Mouse (Mus musculus) liver, postnatal 0 days (tissue): ENCODE data around the gene Pnpo. TPM values are rescaled to one million over a fixed set of nuclear protein-coding genes. Genes with fewer than 3 reads are reported as not detected.

Experiments used
- ATAC-seq: fragments of 200-750 bp; cut with Nextera tagmentation; 2 replicates; pipeline ENCODE4 v1.8.0; 2017; ENCODE audit warnings: mild to moderate bottlenecking, moderate library complexity
- DNase-seq: peaks from one replicate; pipeline ENCODE4 v3.0.0-alpha.2; 2016
- H3K27ac ChIP-seq: fragments of 300-500 bp; sonication (generic); 2 replicates; pipeline ENCODE4 v1.5.1; 2014; ENCODE audit warnings: antibody characterized with exemption, moderate library complexity, mild to moderate bottlenecking, low read depth
- H3K27me3 ChIP-seq: fragments of 300-500 bp; sonication (generic); 2 replicates; pipeline ENCODE4 v1.6.1; 2014; ENCODE audit warnings: low read length, control low read depth, mixed read lengths; ENCODE audit not compliant: insufficient read depth
- H3K36me3 ChIP-seq: fragments of 300-500 bp; sonication (generic); replicated peaks from 2 replicates; pipeline ENCODE4 v1.6.1; 2014; ENCODE audit warnings: mild to moderate bottlenecking, control low read depth, low read length, moderate library complexity, mixed read lengths; ENCODE audit not compliant: insufficient read depth
- H3K4me1 ChIP-seq: fragments of 300-500 bp; sonication (generic); 2 replicates; pipeline ENCODE4 v1.6.1; 2014; ENCODE audit warnings: antibody characterized with exemption, mild to moderate bottlenecking, control low read depth; ENCODE audit not compliant: insufficient read depth
- H3K4me2 ChIP-seq: fragments of 300-500 bp; sonication (generic); 2 replicates; pipeline ENCODE4 v1.6.1; 2014; ENCODE audit warnings: low read depth, mild to moderate bottlenecking, low read length, moderate library complexity, mixed read lengths
- H3K4me3 ChIP-seq: fragments of 300-500 bp; sonication (generic); 2 replicates; pipeline ENCODE4 v1.5.1; 2014; ENCODE audit warnings: low read depth, low read length
- H3K9ac ChIP-seq: fragments of 300-500 bp; sonication (generic); replicated peaks from 2 replicates; pipeline ENCODE4 v1.6.1; 2014; ENCODE audit warnings: mild to moderate bottlenecking, moderate library complexity
- H3K9me3 ChIP-seq: fragments of 300-500 bp; sonication (generic); 2 replicates; pipeline ENCODE4 v1.6.1; 2016; ENCODE audit warnings: mild to moderate bottlenecking, control low read depth, low read length, mixed read lengths
- CTCF ChIP-seq: sonication (generic); IDR thresholded peaks from 2 replicates; pipeline ENCODE4 v1.5.1; 2016; ENCODE audit warnings: antibody characterized with exemption, low read depth
- EP300 ChIP-seq: IDR thresholded peaks from 2 replicates; pipeline ENCODE4 v1.6.1; 2016; ENCODE audit warnings: antibody characterized with exemption, low read depth, mild to moderate bottlenecking
- WGBS: fragments of 180-500 bp; shearing (Covaris S2); extraction: QIAGEN DNeasy Blood & Tissue Kit; methylation state at CpG from one replicate; pipeline ENCODE4 v1.1.7; 2014; ENCODE audit not compliant: insufficient replicate concordance; 5-methylcytosine and 5-hydroxymethylcytosine counted together
- polyA plus RNA-seq: library from polyadenylated mRNA; unstranded; fragments of >200 nt; fragmentation: Nextera tagmentation; extraction: Ambion mirVana; gene quantifications from 2 replicates; pipeline ENCODE4 v1.2.1, GENCODE M21; 2015

The Pnpo gene
- polyA plus RNA-seq, 1 experiment from 2014 or later = 273 TPM

DNA sequence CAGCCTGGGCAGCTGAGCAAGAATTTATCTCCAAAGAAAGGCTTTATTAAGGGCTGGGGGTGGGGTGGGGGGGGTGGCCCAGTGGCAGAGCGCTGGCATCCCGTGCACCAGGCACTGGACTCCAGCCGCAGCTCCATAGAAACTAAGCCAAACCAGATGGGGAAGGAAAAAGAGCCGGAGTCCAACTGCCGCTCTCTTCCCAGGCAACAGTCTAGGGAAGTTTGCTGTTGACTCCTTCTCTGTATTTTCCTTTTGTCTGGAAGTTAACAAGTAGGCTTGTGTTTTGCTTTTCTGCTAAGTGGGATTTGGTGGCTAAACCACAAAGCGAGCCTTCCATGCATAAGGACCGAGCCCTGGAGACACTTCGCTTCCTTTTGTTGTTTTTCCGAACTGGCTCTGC is 2.7 kb upstream of the Pnpo start:
- Histone ChIP-seq H3K36me3 (peaks cover 25% of the 10 kb centered on the region), H3K4me3 (peak overlapping the region; percentile 9; the same call in 1 of the 2 replicates), H3K27ac (peak overlapping the region; percentile 48), H3K9ac (peak overlapping the region; percentile 45), H3K4me2 (peak overlapping the region; percentile 91), H3K27me3 (no peaks in the 10 kb centered on the region), H3K9me3 (no peaks in the 10 kb centered on the region), H3K4me1 (peaks cover 56% of the 10 kb centered on the region)
- DNase-seq = no peak
- TF ChIP-seq CTCF (no peak), EP300 (no peak)
- no peak for ATAC-seq
- WGBS = 82% methylated on average over 9 of the region's 9 CpGs

GRCm38 (mm10) chr11:96944844-96945580 is 1.2 kb upstream of the Pnpo start:
- Histone ChIP-seq H3K27ac (peak overlapping the region; percentile 97), H3K27me3 (no peaks in the 10 kb centered on the region), H3K9me3 (no peaks in the 10 kb centered on the region), H3K4me1 (peaks cover 59% of the 10 kb centered on the region), H3K9ac (peak overlapping the region; percentile 84), H3K4me2 (peak overlapping the region; percentile 91), H3K36me3 (peaks cover 25% of the 10 kb centered on the region), H3K4me3 (peak overlapping the region; percentile 71)
- 32% methylated on average over 14 of the region's 14 CpGs for WGBS
- TF ChIP-seq CTCF (no peak), EP300 (no peak)
- no peak for ATAC-seq
- no peak for DNase-seq

GRCm38 (mm10) chr11:96941989-96942590 is 1.7 kb downstream of the Pnpo start:
- Histone ChIP-seq H3K4me3 (peak overlapping the region; percentile 71), H3K36me3 (peaks cover 42% of the 10 kb centered on the region), H3K4me2 (peak overlapping the region; percentile 91), H3K9ac (peak overlapping the region; percentile 84), H3K4me1 (peaks cover 60% of the 10 kb centered on the region), H3K27me3 (no peaks in the 10 kb centered on the region), H3K9me3 (no peaks in the 10 kb centered on the region), H3K27ac (peak overlapping the region; percentile 97)
- ATAC-seq (peak; percentile 21), DNase-seq (no peak)
- WGBS = 53% methylated on average over 6 of the region's 6 CpGs
- TF ChIP-seq EP300 (peak; percentile 95), CTCF (no peak)

DNA sequence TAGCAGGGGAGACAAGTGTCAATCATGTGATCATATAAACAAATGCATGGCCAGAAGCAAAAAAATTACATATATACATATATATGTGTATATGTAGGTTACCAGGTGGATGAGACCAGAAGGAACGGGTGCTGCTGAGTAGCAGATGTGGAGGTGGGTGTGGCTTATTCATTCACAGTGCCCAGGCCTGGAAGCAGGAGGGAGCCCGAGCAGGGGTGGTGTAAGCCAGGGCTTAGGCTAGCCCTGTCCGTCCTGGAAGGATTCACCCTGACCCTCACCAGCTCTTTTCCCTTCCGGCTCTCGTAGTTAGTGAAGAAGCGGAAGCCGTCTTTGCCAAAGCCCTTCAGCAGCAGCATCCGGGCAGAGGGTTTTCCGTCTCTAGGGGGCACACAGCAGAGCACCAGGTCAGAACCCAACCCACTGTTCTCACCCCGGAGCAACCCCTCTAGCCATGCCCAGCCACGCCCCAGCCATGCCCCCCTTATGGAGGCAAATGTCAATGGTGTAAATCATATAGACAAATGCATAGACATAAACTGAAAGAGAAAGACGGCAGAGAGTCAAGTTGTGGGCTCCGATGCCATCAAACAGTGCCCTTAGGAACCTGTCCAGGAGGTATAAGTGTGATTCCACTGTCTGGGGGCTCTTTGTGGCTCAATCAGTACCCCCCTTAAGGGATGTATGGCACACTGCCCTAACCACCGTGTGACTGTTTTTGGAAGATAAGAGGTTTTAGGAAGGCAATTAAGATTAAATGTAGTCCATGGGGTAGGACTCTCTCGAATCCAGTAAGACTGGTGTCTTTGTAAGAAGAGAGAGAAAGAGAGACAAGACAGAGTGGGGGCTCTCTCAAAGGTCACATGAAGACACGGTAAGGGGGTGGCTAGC is 3.0 kb downstream of the Pnpo start:
- TF ChIP-seq CTCF (no peak), EP300 (peak; percentile 97)
- no peaks in the 10 kb centered on the region for H3K9me3 ChIP-seq
- peaks cover 59% of the 10 kb centered on the region for H3K4me1 ChIP-seq
- H3K27ac ChIP-seq = peak overlapping the region; percentile 97
- peak; percentile 11 for ATAC-seq
- WGBS = 63% methylated on average over 16 of the region's 16 CpGs
- H3K4me3 ChIP-seq = peak overlapping the region; percentile 71
- peak overlapping the region; percentile 91 for H3K4me2 ChIP-seq
- no peaks in the 10 kb centered on the region for H3K27me3 ChIP-seq
- peak; percentile 77 for DNase-seq
- peak overlapping the region; percentile 44 for H3K9ac ChIP-seq
- peaks cover 42% of the 10 kb centered on the region for H3K36me3 ChIP-seq

DNA sequence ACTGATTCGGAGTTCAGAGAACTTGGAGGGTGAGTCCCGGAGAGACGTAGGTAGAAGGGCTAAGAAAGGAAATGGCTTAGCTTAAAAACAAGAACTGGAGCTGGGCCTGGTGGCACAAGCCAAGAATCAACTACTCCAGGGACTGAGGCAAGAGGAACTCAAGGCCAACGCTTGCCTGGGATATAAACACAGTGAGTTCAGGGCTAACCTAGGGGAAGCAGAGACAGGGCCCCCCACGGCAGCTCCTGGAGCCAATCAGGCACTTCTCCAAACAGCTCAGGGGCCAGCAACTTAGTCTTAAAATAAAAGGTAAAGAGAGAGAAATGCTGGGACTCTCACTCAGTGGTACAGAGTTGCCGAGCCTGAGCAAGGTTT is 5.4 kb downstream of the Pnpo start:
- H3K27ac ChIP-seq = peak overlapping the region; percentile 90
- H3K4me3 ChIP-seq = no peak overlapping the region
- no peaks in the 10 kb centered on the region for H3K27me3 ChIP-seq
- peak overlapping the region; percentile 47 for H3K9ac ChIP-seq
- ATAC-seq = no peak
- H3K4me2 ChIP-seq = peak overlapping the region; percentile 31
- TF ChIP-seq CTCF (no peak), EP300 (no peak)
- no peak for DNase-seq
- WGBS = 71% methylated on average over 6 of the region's 6 CpGs
- H3K4me1 ChIP-seq = peaks cover 54% of the 10 kb centered on the region
- H3K9me3 ChIP-seq = no peaks in the 10 kb centered on the region
- H3K36me3 ChIP-seq = peaks cover 42% of the 10 kb centered on the region
